Mouse (Mus musculus): ENCODE measurements around the gene Sptbn4.

DNA sequence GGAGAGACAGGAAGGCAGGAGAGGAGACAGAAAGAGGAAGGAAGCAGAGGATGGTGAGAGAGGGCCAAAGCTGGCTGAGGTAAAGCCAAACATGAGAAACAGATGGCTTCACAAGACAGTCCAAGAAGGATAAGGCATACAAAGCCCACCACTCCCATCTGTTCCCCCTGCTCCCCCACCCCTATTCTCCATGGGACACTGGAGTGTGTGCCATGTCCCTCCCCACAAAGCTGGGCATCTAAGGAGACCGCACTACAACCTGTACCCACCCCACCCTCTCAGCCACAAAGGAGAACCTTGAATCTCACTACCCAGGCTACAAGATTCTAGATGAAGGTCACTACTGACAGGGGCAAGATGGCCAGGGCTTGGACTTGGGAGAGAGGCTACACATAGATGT is 20.1 kb downstream of the Sptbn4 start:
- TF ChIP-seq MAFK (IDR thresholded peaks at IDR 0.05; ENCODE audit: insufficient read depth, low read depth, low read length) (no peak), ZC3H11A (IDR thresholded peaks at IDR 0.05; ENCODE audit: borderline replicate concordance, low read depth, low read length) (no peak), ZNF384 (IDR thresholded peaks at IDR 0.05; ENCODE audit: low read depth, low read length) (no peak), CHD2 (IDR thresholded peaks at IDR 0.05; ENCODE audit: low read depth, low read length) (no peak)

Data from ES-E14 (cell line).